Comparison of ENCODE assay signal across 12 mouse cellular contexts in the genomic region with DNA sequence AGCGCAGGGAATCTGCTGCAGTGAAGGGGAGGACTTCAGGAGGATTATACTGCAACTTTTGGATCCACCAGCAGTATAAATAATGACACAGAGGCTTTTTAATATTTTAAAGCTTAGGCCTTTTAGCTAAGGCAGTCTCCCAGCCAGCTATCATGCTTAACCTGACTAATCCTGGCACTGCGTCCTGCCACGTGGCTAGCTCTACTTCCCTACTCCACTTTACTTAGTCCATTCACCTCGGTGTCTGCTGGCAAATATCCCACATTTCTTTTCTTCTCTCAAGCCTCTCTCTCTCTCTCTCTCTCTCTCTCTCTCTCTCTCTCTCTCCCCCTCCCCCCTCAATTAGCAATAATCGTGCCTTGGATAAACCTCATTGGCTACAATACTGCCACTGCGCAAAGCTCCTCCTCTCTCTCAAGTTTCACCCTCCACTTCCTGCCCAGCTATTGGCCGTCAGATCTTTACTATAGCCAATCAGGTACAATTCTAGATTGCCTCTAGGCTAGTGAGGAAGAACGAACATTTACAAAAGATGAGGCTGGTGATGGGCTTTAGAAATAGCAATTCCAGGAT.
A peak's percentile ranks its signal among the peaks of the same experiment; 100 is the strongest.
DNase-seq lines count a peak whose midpoint lies in the region; ATAC-seq lines count a peak whose summit lies in the region.
"Had no signal": no experiment of that assay in that cellular context is flagged by ENCODE, and none has a peak within 500 bp of the region (broad histone marks: within the 10 kb centered on the region; RNA-seq: fewer than 3 reads in every experiment).

No protein-coding gene starts in this region.

- 0 out of 2 replicates have a peak, but pooled peaks cover 13% of the 10 kb centered on the region for H3K27me3 ChIP-seq in heart, embryonic 12.5 days (replicated peaks)
- H3K27me3 ChIP-seq in heart, embryonic 10.5 days (ENCODE audit: insufficient read depth, poor library complexity, severe bottlenecking), result peaks cover 8% of the 10 kb centered on the region; the same call in 1 of the 2 replicates
- no peaks in the 10 kb centered on the region for H3K27me3 ChIP-seq in embryonic facial prominence, embryonic 13.5 days
- no peaks in the 10 kb centered on the region for H3K27me3 ChIP-seq in hindbrain, embryonic 15.5 days
- H3K27me3 ChIP-seq: stomach, embryonic 15.5 days had no signal

- no peak overlapping the region for H3K4me3 ChIP-seq in heart, embryonic 12.5 days
- H3K4me3 ChIP-seq in heart, embryonic 10.5 days, result no peak overlapping the region
- no peak overlapping the region for H3K4me3 ChIP-seq in embryonic facial prominence, embryonic 13.5 days
- H3K4me3 ChIP-seq in hindbrain, embryonic 15.5 days, result no peak overlapping the region
- H3K4me3 ChIP-seq: limb, embryonic 12.5 days; stomach, embryonic 15.5 days had no signal

- WGBS in heart, embryonic 12.5 days, result 38% methylated on average over 8 of the region's 8 CpGs
- 39% methylated on average over 8 of the region's 8 CpGs for WGBS in heart, embryonic 10.5 days
- 29% methylated on average over 8 of the region's 8 CpGs for WGBS in embryonic facial prominence, embryonic 13.5 days
- 32% methylated on average over 8 of the region's 8 CpGs for WGBS in hindbrain, embryonic 15.5 days

- no peak for DNase-seq in heart, embryonic 10.5 days (ENCODE audit: low spot score)
- DNase-seq in ES-CJ7 (ENCODE audit: low read depth, low spot score), result peak; percentile 26
- DNase-seq in right cerebral cortex, adult 18-20 months, result no peak
- DNase-seq in thymus, postnatal 14 days, result no peak
- no peak for DNase-seq in thymus, postnatal 36 days
- DNase-seq: lung, postnatal 10 days; right cerebral cortex, postnatal 14 days had no signal

- no peak for ATAC-seq in heart, embryonic 12.5 days (ENCODE audit: insufficient number of reproducible peaks, low FRiP score)
- ATAC-seq in embryonic facial prominence, embryonic 13.5 days (ENCODE audit: insufficient number of reproducible peaks, insufficient read depth, low FRiP score, low TSS enrichment, low read depth), result no peak
- ATAC-seq in hindbrain, embryonic 15.5 days (ENCODE audit: low FRiP score, low read depth), result peak; percentile 61; the same call in 1 of the 2 replicates

- H3K36me3 ChIP-seq in heart, embryonic 12.5 days, result no peaks in the 10 kb centered on the region
- H3K36me3 ChIP-seq in heart, embryonic 10.5 days, result no peaks in the 10 kb centered on the region
- no peaks in the 10 kb centered on the region for H3K36me3 ChIP-seq in embryonic facial prominence, embryonic 13.5 days
- no peaks in the 10 kb centered on the region for H3K36me3 ChIP-seq in hindbrain, embryonic 15.5 days
- H3K36me3 ChIP-seq: limb, embryonic 12.5 days; stomach, embryonic 15.5 days had no signal

- no peak overlapping the region for H3K27ac ChIP-seq in heart, embryonic 12.5 days (ENCODE audit: poor library complexity, severe bottlenecking)
- no peak overlapping the region for H3K27ac ChIP-seq in heart, embryonic 10.5 days
- no peak overlapping the region for H3K27ac ChIP-seq in embryonic facial prominence, embryonic 13.5 days
- peak overlapping the region; percentile 35; the same call in 1 of the 2 replicates for H3K27ac ChIP-seq in hindbrain, embryonic 15.5 days (replicated peaks)
- H3K27ac ChIP-seq: limb, embryonic 12.5 days; stomach, embryonic 15.5 days had no signal

- H3K4me2 ChIP-seq in heart, embryonic 12.5 days, result 0 out of 2 replicates have a peak overlapping the region, but pooled peaks have one; percentile 10
- H3K4me2 ChIP-seq in embryonic facial prominence, embryonic 13.5 days, result peak overlapping the region; percentile 20; the same call in 1 of the 2 replicates
- H3K4me2 ChIP-seq in hindbrain, embryonic 15.5 days, result no peak overlapping the region
- H3K4me2 ChIP-seq: limb, embryonic 12.5 days; stomach, embryonic 15.5 days had no signal

- no peak overlapping the region for H3K9ac ChIP-seq in heart, embryonic 12.5 days
- H3K9ac ChIP-seq in embryonic facial prominence, embryonic 13.5 days, result no peak overlapping the region
- no peak overlapping the region for H3K9ac ChIP-seq in hindbrain, embryonic 15.5 days
- H3K9ac ChIP-seq: limb, embryonic 12.5 days; stomach, embryonic 15.5 days had no signal

- no peaks in the 10 kb centered on the region for H3K4me1 ChIP-seq in heart, embryonic 12.5 days (replicated peaks)
- no peaks in the 10 kb centered on the region for H3K4me1 ChIP-seq in heart, embryonic 10.5 days
- no peaks in the 10 kb centered on the region; the same call in 1 of the 2 replicates for H3K4me1 ChIP-seq in embryonic facial prominence, embryonic 13.5 days
- H3K4me1 ChIP-seq in hindbrain, embryonic 15.5 days (replicated peaks), result peaks cover 35% of the 10 kb centered on the region
- H3K4me1 ChIP-seq: limb, embryonic 12.5 days; stomach, embryonic 15.5 days had no signal

- H3K9me3 ChIP-seq in heart, embryonic 12.5 days (replicated peaks), result no peaks in the 10 kb centered on the region
- H3K9me3 ChIP-seq in heart, embryonic 10.5 days, result no peaks in the 10 kb centered on the region
- no peaks in the 10 kb centered on the region for H3K9me3 ChIP-seq in embryonic facial prominence, embryonic 13.5 days
- H3K9me3 ChIP-seq in hindbrain, embryonic 15.5 days, result no peaks in the 10 kb centered on the region
- H3K9me3 ChIP-seq: limb, embryonic 12.5 days; stomach, embryonic 15.5 days had no signal
